Mouse (Mus musculus) CD8-positive naive resting alpha-beta T cell, adult 57 days (primary cell): Measurements from ENCODE around the gene Mrps18a. TPM values are rescaled to one million over a fixed set of nuclear protein-coding genes. Genes with fewer than 3 reads are reported as not detected.

Experiments used
- total RNA-seq: library from RNA; stranded (reverse); gene quantifications from one replicate; pipeline ENCODE4 v1.2.4, GENCODE M21; 2023

Gene Mrps18a
- 67.6 TPM for total RNA-seq

GRCm38 (mm10) chr17:46110402-46111289 is at the start of gene Mrps18a:
Gene Mrps18a, plus strand, starts transcription at chr17:46110986.

GRCm38 (mm10) chr17:46143578-46144423 is 33.0 kb downstream of the Mrps18a start, which contains the start of gene Rsph9:
Gene Rsph9, minus strand, starts transcription at chr17:46144216.

GRCm38 (mm10) chr17:46152847-46153782 is 42.3 kb downstream of the Mrps18a start, which contains the start of gene Mad2l1bp:
Gene Mad2l1bp, minus strand, starts transcription at chr17:46153553.

GRCm38 (mm10) chr17:46160686-46161085 is 49.9 kb downstream of the Mrps18a start, which contains the start of gene Gtpbp2:
Gene Gtpbp2, plus strand, starts transcription at chr17:46161032.

Other genes with a start within 250 kb of the Mrps18a start
- gene Vegfa, start 78.6 kb upstream of the Mrps18a start, total RNA-seq = 5.6 TPM
- 1.4 TPM for gene Rsph9, start 33.2 kb downstream of the Mrps18a start, total RNA-seq
- gene Mad2l1bp, start 42.6 kb downstream of the Mrps18a start, total RNA-seq = 24.8 TPM
- 191 TPM for gene Gtpbp2, start 50.0 kb downstream of the Mrps18a start, total RNA-seq
- gene Polh, start 91.7 kb downstream of the Mrps18a start, total RNA-seq = 12.9 TPM
- gene Xpo5, start 91.8 kb downstream of the Mrps18a start, total RNA-seq = 35.8 TPM
- gene Polr1c, start 137.1 kb downstream of the Mrps18a start, total RNA-seq = 64.0 TPM
- 91.2 TPM for gene Yipf3, start 137.1 kb downstream of the Mrps18a start, total RNA-seq
- 1.4 TPM for gene Lrrc73, start 142.5 kb downstream of the Mrps18a start, total RNA-seq
- gene Tjap1, start 172.0 kb downstream of the Mrps18a start, total RNA-seq = 44.1 TPM
- not detected for gene Dlk2, start 186.4 kb downstream of the Mrps18a start, total RNA-seq
- 14.4 TPM for gene Abcc10, start 217.4 kb downstream of the Mrps18a start, total RNA-seq